Mouse (Mus musculus) kidney, embryonic 15.5 days (tissue): ENCODE results near the gene Six3. TPM values are rescaled to one million over a fixed set of nuclear protein-coding genes. Genes with fewer than 3 reads are reported as not detected.
A peak's percentile ranks its signal among the peaks of the same experiment; 100 is the strongest.

Experiments
- ATAC-seq: fragments of 200-750 bp; cut with Nextera tagmentation; replicated peaks from 2 replicates; pipeline ENCODE4 v1.8.0; 2017; ENCODE audit warnings: moderate TSS enrichment; ENCODE audit not compliant: low FRiP score
- H3K27ac ChIP-seq: fragments of 300-500 bp; sonication (generic); 2 replicates; pipeline ENCODE4 v1.5.1; 2015; ENCODE audit warnings: mild to moderate bottlenecking, inconsistent platforms
- H3K27me3 ChIP-seq: fragments of 300-500 bp; sonication (generic); 2 replicates; pipeline ENCODE4 v1.6.1; 2015; ENCODE audit warnings: inconsistent platforms
- H3K36me3 ChIP-seq: fragments of 300-500 bp; sonication (generic); 2 replicates; pipeline ENCODE4 v1.6.1; 2015; ENCODE audit warnings: inconsistent platforms
- H3K4me1 ChIP-seq: fragments of 300-500 bp; sonication (generic); 2 replicates; pipeline ENCODE4 v1.6.1; 2015; ENCODE audit warnings: inconsistent platforms
- H3K4me2 ChIP-seq: fragments of 300-500 bp; sonication (generic); 2 replicates; pipeline ENCODE4 v1.6.1; 2015; ENCODE audit warnings: moderate library complexity, mild to moderate bottlenecking, inconsistent platforms
- H3K4me3 ChIP-seq: fragments of 300-500 bp; sonication (generic); replicated peaks from 2 replicates; pipeline ENCODE4 v1.5.1; 2015; ENCODE audit warnings: mild to moderate bottlenecking, inconsistent platforms
- H3K9ac ChIP-seq: fragments of 300-500 bp; sonication (generic); 2 replicates; pipeline ENCODE4 v1.6.1; 2015; ENCODE audit warnings: mild to moderate bottlenecking, inconsistent platforms
- H3K9me3 ChIP-seq: fragments of 300-500 bp; sonication (generic); replicated peaks from 2 replicates; pipeline ENCODE4 v1.6.1; 2016; ENCODE audit warnings: inconsistent platforms
- WGBS: fragments of 180-500 bp; shearing (Covaris S2); methylation state at CpG from one replicate; pipeline ENCODE4 v1.1.7; 2015; ENCODE audit warnings: mixed read lengths; 5-methylcytosine and 5-hydroxymethylcytosine counted together
- polyA plus RNA-seq: library from polyadenylated mRNA; unstranded; fragments of >200 nt; fragmentation: Nextera tagmentation; extraction: Ambion mirVana; gene quantifications from 2 replicates; pipeline ENCODE4 v1.2.1, GENCODE M21; 2015

The Six3 gene
- polyA plus RNA-seq, 1 experiment from 2014 or later, result not detected

GRCm38 (mm10) chr17:85637876-85638275 lies 24.5 kb downstream of the Six3 start:
- WGBS, result 55% methylated on average over 6 of the region's 6 CpGs
- H3K9me3 ChIP-seq, result no peaks in the 10 kb centered on the region

GRCm38 (mm10) chr17:85645312-85645711 lies 31.9 kb downstream of the Six3 start:
- Histone ChIP-seq H3K4me1 (peaks cover 15% of the 10 kb centered on the region), H3K9me3 (no peaks in the 10 kb centered on the region), H3K27me3 (peaks cover 66% of the 10 kb centered on the region), H3K9ac (no peak overlapping the region), H3K4me2 (peak overlapping the region; percentile 69), H3K27ac (no peak overlapping the region), H3K4me3 (peak overlapping the region; percentile 41), H3K36me3 (no peaks in the 10 kb centered on the region)
- WGBS, result 8% methylated on average over 10 of the region's 12 CpGs
- ATAC-seq, result peak; percentile 55

More at GRCm38 (mm10) chr17:85637876-85638275, 24.5 kb downstream of the Six3 start:
- no peak for ATAC-seq
- Histone ChIP-seq H3K27me3 (peaks cover 60% of the 10 kb centered on the region), H3K36me3 (no peaks in the 10 kb centered on the region), H3K27ac (no peak overlapping the region), H3K4me1 (no peaks in the 10 kb centered on the region), H3K9ac (no peak overlapping the region), H3K4me3 (no peak overlapping the region), H3K4me2 (no peak overlapping the region)

- Histone ChIP-seq H3K4me2 (peak overlapping the region; percentile 69), H3K27me3 (peaks cover 65% of the 10 kb centered on the region), H3K27ac (no peak overlapping the region), H3K9me3 (no peaks in the 10 kb centered on the region), H3K4me3 (peak overlapping the region; percentile 41), H3K9ac (0 out of 2 replicates have a peak overlapping the region, but pooled peaks have one; percentile 1), H3K4me1 (peaks cover 15% of the 10 kb centered on the region), H3K36me3 (no peaks in the 10 kb centered on the region)
- 4% methylated on average over 36 of the region's 36 CpGs for whole genome bisulfite sequencing
- ATAC-seq, result peak; percentile 87
Observed at GRCm38 (mm10) chr17:85645718-85646665, 32.6 kb downstream of the Six3 start.

GRCm38 (mm10) chr17:85660016-85660415 lies 46.6 kb downstream of the Six3 start:
- no peak overlapping the region for H3K4me3 ChIP-seq
- no peaks in the 10 kb centered on the region for H3K36me3 ChIP-seq
- H3K27me3 ChIP-seq, result peaks cover 38% of the 10 kb centered on the region
- H3K27ac ChIP-seq, result no peak overlapping the region
- ATAC-seq, result no peak
- H3K4me2 ChIP-seq, result no peak overlapping the region
- peaks cover 3% of the 10 kb centered on the region; the same call in 1 of the 2 replicates for H3K4me1 ChIP-seq
- WGBS, result 91% methylated on average over 1 of the region's 1 CpGs
- H3K9ac ChIP-seq, result no peak overlapping the region
- no peaks in the 10 kb centered on the region for H3K9me3 ChIP-seq

- no peak overlapping the region for H3K4me2 ChIP-seq
- H3K9ac ChIP-seq, result no peak overlapping the region
- no peaks in the 10 kb centered on the region for H3K9me3 ChIP-seq
- peaks cover 49% of the 10 kb centered on the region for H3K27me3 ChIP-seq
- 65% methylated on average over 5 of the region's 5 CpGs for WGBS
- no peak for ATAC-seq
- H3K36me3 ChIP-seq, result no peaks in the 10 kb centered on the region
- H3K4me3 ChIP-seq, result no peak overlapping the region
- peaks cover 7% of the 10 kb centered on the region for H3K4me1 ChIP-seq
- H3K27ac ChIP-seq, result no peak overlapping the region
Observed at GRCm38 (mm10) chr17:85661521-85661920, 48.1 kb downstream of the Six3 start.

- Histone ChIP-seq H3K4me2 (peak overlapping the region; percentile 57), H3K27ac (no peak overlapping the region), H3K27me3 (peaks cover 55% of the 10 kb centered on the region), H3K9ac (no peak overlapping the region), H3K36me3 (no peaks in the 10 kb centered on the region), H3K9me3 (no peaks in the 10 kb centered on the region), H3K4me3 (peak overlapping the region; percentile 29; the same call in 1 of the 2 replicates), H3K4me1 (peaks cover 7% of the 10 kb centered on the region)
- WGBS, result 29% methylated on average over 2 of the region's 2 CpGs
- no peak for ATAC-seq
Observed at GRCm38 (mm10) chr17:85664202-85664601, 50.8 kb downstream of the Six3 start.

GRCm38 (mm10) chr17:85664618-85665320 lies 51.4 kb downstream of the Six3 start:
- Histone ChIP-seq H3K4me3 (peak overlapping the region; percentile 29), H3K27me3 (peaks cover 55% of the 10 kb centered on the region), H3K4me1 (peaks cover 7% of the 10 kb centered on the region), H3K4me2 (peak overlapping the region; percentile 57), H3K27ac (no peak overlapping the region), H3K9ac (no peak overlapping the region), H3K36me3 (no peaks in the 10 kb centered on the region), H3K9me3 (no peaks in the 10 kb centered on the region)
- WGBS, result 2% methylated on average over 20 of the region's 20 CpGs
- ATAC-seq, result peak; percentile 74

Other genes starting within 250 kb of the Six3 start
- gene Six2, start 74.7 kb downstream of the Six3 start, polyA plus RNA-seq, result 16.9 and 18.9 TPM in 2 replicates